Mouse (Mus musculus) forebrain, embryonic 13.5 days (tissue): Measurements from ENCODE around the gene Rnf10. TPM values are rescaled to one million over a fixed set of nuclear protein-coding genes. Genes with fewer than 3 reads are reported as not detected.

Experiments used
- ATAC-seq: fragments of 200-750 bp; cut with Nextera tagmentation; 2 replicates; pipeline ENCODE4 v1.8.0; 2017
- H3K27ac ChIP-seq: fragments of 300-500 bp; sonication (generic); 2 replicates; pipeline ENCODE4 v1.5.1; 2015; ENCODE audit warnings: inconsistent platforms, mild to moderate bottlenecking, moderate library complexity
- H3K27me3 ChIP-seq: fragments of 300-500 bp; sonication (generic); 2 replicates; pipeline ENCODE4 v1.6.1; 2015; ENCODE audit warnings: mild to moderate bottlenecking, inconsistent platforms
- H3K36me3 ChIP-seq: fragments of 300-500 bp; sonication (generic); 2 replicates; pipeline ENCODE4 v1.6.1; 2015; ENCODE audit warnings: mild to moderate bottlenecking, inconsistent platforms; ENCODE audit not compliant: poor library complexity, severe bottlenecking
- H3K4me1 ChIP-seq: fragments of 300-500 bp; sonication (generic); 2 replicates; pipeline ENCODE4 v1.6.1; 2015; ENCODE audit warnings: inconsistent platforms
- H3K4me2 ChIP-seq: fragments of 300-500 bp; sonication (generic); 2 replicates; pipeline ENCODE4 v1.6.1; 2015; ENCODE audit warnings: inconsistent platforms, mild to moderate bottlenecking, moderate library complexity
- H3K4me3 ChIP-seq: fragments of 300-500 bp; sonication (generic); 2 replicates; pipeline ENCODE4 v1.5.1; 2015; ENCODE audit warnings: mild to moderate bottlenecking, inconsistent platforms
- H3K9ac ChIP-seq: fragments of 300-500 bp; sonication (generic); 2 replicates; pipeline ENCODE4 v1.6.1; 2015; ENCODE audit warnings: mild to moderate bottlenecking, inconsistent platforms
- H3K9me3 ChIP-seq: fragments of 300-500 bp; sonication (generic); replicated peaks from 2 replicates; pipeline ENCODE4 v1.6.1; 2016; ENCODE audit warnings: inconsistent platforms
- WGBS: fragments of 180-500 bp; shearing (Covaris S2); methylation state at CpG from one replicate; pipeline ENCODE4 v1.1.7; 2015; 5-methylcytosine and 5-hydroxymethylcytosine counted together
- polyA plus RNA-seq: library from polyadenylated mRNA; unstranded; fragments of >200 nt; fragmentation: Nextera tagmentation; extraction: Ambion mirVana; gene quantifications from 2 replicates; pipeline ENCODE4 v1.2.1, GENCODE M21; 2015

Gene Rnf10
- polyA plus RNA-seq, 1 experiment from 2014 or later: 134 TPM

DNA sequence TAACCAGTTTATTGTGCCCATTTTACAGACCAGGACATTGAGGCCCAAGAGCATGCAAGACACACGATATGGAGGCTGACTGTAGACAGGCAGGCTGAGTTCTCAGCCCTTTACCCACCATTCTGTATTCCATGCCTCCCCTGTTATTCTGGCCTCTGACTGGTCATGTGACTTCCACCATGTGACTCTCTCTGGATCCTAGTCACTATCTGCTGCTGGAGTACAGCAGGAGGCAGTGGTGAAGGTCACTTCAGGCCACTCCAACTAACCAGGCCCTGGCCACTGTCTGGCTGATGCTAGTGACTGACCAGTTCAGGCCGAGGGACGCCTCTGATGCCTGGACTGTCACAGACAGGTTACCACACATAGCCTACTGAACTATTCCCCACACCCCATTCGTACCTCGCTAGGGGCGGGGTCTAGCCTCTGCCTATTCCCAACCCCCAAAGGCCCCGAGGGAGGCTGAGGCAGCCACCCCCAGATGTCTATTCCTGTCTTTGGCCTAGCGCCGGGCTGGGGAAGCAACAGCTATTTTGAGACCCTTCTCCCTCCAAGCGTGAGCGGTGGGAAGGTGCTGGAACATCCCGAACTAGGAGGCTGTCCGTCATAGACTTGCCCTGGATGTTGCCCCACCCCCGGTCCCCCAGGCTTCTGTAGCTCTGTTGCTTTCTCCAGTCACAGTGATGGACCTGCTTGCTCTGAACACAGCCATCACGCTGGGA is 41.7 kb downstream of the Rnf10 start:
- H3K4me1 ChIP-seq: peaks cover 16% of the 10 kb centered on the region
- WGBS: 50% methylated on average over 15 of the region's 15 CpGs
- H3K27ac ChIP-seq: no peak overlapping the region
- H3K27me3 ChIP-seq: peaks cover 11% of the 10 kb centered on the region; the same call in 1 of the 2 replicates
- H3K36me3 ChIP-seq: no peaks in the 10 kb centered on the region
- no peak overlapping the region for H3K4me2 ChIP-seq
- ATAC-seq: no peak
- no peak overlapping the region for H3K9ac ChIP-seq
- H3K4me3 ChIP-seq: no peak overlapping the region
- H3K9me3 ChIP-seq: no peaks in the 10 kb centered on the region

DNA sequence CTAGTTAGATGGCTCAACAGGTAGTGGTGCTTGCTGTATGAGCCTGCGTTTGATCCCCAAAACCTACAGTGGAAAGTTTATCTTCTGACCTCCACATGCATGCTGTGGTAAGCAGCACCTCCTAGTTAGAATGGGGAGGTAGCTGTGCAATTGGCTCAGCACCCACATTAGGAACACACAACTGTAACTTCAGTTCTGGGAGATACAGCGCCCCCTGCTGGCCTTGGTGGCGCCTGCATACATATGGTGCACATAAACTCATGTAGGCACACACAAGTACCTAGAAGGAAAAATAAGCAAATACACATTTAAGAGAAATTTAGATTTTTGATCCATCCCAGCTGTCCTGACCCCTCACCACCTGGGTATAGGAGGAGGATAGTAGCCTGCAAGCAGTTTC is 50.2 kb downstream of the Rnf10 start:
- 76% methylated on average over 3 of the region's 3 CpGs for WGBS
- no peak for ATAC-seq

DNA sequence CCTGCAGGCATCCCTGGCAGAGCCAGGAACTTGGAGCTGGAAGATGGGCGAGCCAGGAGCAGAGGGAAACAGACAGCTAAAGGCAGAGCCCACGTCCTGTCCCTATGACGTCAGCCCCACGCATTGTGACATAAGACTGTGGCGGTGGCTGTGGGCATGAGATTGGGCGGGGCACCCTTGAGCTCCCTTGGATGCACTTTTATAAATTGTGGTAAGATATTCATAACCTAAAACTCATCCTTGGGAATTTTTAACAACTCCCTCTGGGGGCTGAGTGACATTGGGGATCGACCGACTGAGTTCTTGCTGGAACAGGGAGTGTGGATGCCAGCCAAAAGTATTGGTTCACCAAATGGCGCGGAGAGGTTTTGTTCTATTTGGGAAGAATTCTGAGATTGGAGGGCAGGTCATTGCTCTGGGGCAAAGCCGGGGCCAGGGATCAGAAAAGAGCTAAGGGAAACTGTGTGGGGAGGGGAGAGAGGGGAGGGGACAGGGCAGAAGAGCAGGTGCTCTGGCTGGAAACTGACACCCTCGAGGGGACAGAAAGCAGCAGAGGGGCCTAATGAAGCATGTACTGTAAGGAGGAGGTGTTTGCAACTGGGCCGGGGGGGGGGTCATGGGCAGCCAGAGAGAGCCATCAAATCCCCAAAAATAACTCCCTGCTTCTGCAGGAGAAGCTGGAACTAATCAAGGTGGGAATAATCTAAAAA is 51.6 kb downstream of the Rnf10 start:
- H3K27ac ChIP-seq: 0 out of 2 replicates have a peak overlapping the region, but pooled peaks have one; percentile 10
- H3K4me3 ChIP-seq: no peak overlapping the region
- WGBS: 38% methylated on average over 13 of the region's 13 CpGs
- H3K9me3 ChIP-seq: 0 out of 2 replicates have a peak, but pooled peaks cover 5% of the 10 kb centered on the region
- no peak overlapping the region for H3K4me2 ChIP-seq
- H3K4me1 ChIP-seq: peaks cover 10% of the 10 kb centered on the region
- no peaks in the 10 kb centered on the region for H3K36me3 ChIP-seq
- H3K27me3 ChIP-seq: peaks cover 8% of the 10 kb centered on the region; the same call in 1 of the 2 replicates
- no peak for ATAC-seq
- H3K9ac ChIP-seq: no peak overlapping the region

More for the DNA sequence above, 50.2 kb downstream of the Rnf10 start:
- Histone ChIP-seq H3K9me3 (0 out of 2 replicates have a peak, but pooled peaks cover 5% of the 10 kb centered on the region), H3K4me2 (no peak overlapping the region), H3K27ac (no peak overlapping the region), H3K36me3 (no peaks in the 10 kb centered on the region), H3K4me3 (no peak overlapping the region), H3K27me3 (0 out of 2 replicates have a peak, but pooled peaks cover 5% of the 10 kb centered on the region), H3K9ac (no peak overlapping the region), H3K4me1 (peaks cover 10% of the 10 kb centered on the region)

DNA sequence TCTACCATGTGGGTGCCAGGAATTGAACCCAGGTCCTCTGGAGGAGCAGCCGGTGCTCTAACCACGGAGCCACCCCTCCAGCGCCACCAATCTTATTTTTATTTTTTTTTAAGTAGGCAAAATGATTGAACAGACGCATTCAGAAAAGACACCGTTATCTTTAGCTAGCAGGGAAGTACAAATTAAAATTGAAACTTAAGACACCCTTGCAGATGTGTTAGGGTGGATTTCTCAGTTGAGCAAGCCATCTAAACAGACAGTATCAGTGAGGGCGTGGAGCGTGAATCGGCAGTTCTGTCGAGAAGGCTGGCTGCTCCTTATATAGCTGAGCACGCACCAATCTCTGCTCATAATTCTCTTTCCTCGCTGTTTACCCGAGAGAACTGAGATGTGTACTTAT is 54.7 kb downstream of the Rnf10 start:
- H3K4me1 ChIP-seq: peaks cover 19% of the 10 kb centered on the region
- H3K4me3 ChIP-seq: no peak overlapping the region
- 93% methylated on average over 12 of the region's 12 CpGs for WGBS
- H3K36me3 ChIP-seq: no peaks in the 10 kb centered on the region
- no peak for ATAC-seq
- no peak overlapping the region for H3K27ac ChIP-seq
- H3K27me3 ChIP-seq: peaks cover 13% of the 10 kb centered on the region; the same call in 1 of the 2 replicates
- 0 out of 2 replicates have a peak, but pooled peaks cover 5% of the 10 kb centered on the region for H3K9me3 ChIP-seq
- H3K4me2 ChIP-seq: no peak overlapping the region
- H3K9ac ChIP-seq: no peak overlapping the region

DNA sequence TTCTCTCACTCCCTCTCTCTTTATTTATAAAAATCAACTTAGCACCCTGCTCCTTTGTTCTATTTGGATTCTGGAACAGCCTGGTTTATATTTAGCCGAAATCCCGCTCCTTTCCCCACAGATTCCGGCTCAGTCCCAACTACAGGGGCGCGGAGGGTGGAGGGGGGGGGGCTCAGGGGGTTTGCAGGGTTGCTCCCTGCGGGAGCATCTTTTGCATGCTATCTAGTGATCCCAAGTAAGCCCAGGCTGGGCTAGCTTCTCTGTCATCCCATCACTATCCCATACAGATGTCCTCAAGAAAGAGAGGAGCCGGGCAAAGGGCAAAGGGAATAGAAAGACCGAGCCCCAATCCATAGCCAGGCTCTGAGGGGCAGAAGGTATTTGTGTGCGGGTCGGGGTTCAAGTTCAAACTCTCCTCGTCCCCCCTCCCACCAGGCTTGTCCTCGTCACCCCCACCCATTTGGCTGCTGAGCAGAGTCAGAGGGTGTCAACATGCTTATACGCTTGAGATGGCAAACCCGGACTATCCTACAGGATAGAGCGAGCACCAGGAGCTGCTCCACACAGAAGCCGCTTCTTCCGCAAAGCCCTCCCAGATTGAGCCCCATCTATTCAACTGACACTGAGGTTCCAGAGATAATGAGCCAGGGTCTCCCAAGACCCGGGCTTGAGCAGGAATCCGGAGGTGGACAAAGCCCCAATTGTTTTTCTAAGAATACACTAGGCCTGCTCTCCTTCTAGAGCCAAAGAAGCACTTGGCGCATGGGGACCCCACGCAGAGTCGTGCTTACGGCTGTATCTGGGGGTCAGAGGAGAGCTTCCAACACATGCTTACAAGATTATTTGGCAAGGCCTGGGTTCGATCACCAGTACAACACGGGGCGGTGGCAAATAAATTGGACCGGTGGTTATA is 57.2 kb downstream of the Rnf10 start:
- Histone ChIP-seq H3K36me3 (no peaks in the 10 kb centered on the region), H3K9me3 (no peaks in the 10 kb centered on the region), H3K27ac (peak overlapping the region; percentile 61), H3K27me3 (peaks cover 13% of the 10 kb centered on the region; the same call in 1 of the 2 replicates), H3K4me1 (peaks cover 9% of the 10 kb centered on the region), H3K4me3 (peak overlapping the region; percentile 46), H3K9ac (peak overlapping the region; percentile 78), H3K4me2 (peak overlapping the region; percentile 76)
- ATAC-seq: peak; percentile 42; the same call in 1 of the 2 replicates
- WGBS: 9% methylated on average over 27 of the region's 27 CpGs

DNA sequence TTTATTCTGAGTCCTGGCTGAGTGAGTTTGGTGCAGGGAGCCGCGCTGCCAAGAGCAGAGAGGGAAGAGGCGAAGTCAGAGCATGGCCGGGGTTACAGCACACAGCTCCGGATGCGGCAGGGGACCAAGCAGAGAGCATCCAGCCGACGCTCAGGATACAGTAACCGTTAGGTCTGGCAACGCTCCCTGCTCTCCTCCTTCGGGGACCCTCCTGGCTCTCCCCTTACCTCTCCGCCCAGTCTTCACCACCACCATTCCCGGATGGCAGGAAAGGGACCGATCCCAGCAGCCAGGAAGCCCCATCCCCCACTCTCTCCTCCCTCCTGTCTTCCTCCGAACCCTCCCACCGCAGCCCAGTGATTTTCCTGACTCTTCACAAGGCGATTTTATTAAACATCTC is 57.8 kb downstream of the Rnf10 start:
- H3K4me2 ChIP-seq: peak overlapping the region; percentile 76
- H3K27ac ChIP-seq: peak overlapping the region; percentile 61
- H3K27me3 ChIP-seq: peaks cover 10% of the 10 kb centered on the region; the same call in 1 of the 2 replicates
- H3K9ac ChIP-seq: peak overlapping the region; percentile 78
- H3K9me3 ChIP-seq: no peaks in the 10 kb centered on the region
- peak overlapping the region; percentile 46 for H3K4me3 ChIP-seq
- ATAC-seq: peak; percentile 78
- H3K36me3 ChIP-seq: no peaks in the 10 kb centered on the region
- H3K4me1 ChIP-seq: peaks cover 8% of the 10 kb centered on the region
- WGBS: 0% methylated on average over 16 of the region's 17 CpGs

DNA sequence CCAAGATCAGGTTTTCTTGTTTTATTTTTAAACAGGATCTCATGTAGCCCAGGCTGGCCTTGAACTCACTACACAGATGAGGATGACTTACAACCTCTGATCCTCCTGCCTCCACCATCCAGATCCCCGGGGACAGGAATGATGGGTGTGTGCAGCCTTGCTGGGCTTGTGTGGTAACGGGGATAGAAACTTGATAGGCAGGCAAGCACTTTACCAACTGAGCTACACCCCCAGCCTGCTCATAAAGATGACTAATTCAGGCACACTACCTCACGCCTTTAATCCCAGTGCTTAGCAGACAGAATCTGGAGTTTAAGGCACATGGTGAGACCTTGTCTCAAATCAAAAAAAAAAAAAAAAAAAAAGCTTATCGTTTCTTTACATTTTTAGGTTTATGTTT is 59.8 kb downstream of the Rnf10 start:
- Histone ChIP-seq H3K4me2 (no peak overlapping the region), H3K36me3 (no peaks in the 10 kb centered on the region), H3K9me3 (no peaks in the 10 kb centered on the region), H3K4me1 (peaks cover 13% of the 10 kb centered on the region), H3K27ac (no peak overlapping the region), H3K9ac (no peak overlapping the region), H3K4me3 (no peak overlapping the region), H3K27me3 (peaks cover 8% of the 10 kb centered on the region; the same call in 1 of the 2 replicates)
- WGBS: 69% methylated on average over 4 of the region's 4 CpGs
- ATAC-seq: no peak

DNA sequence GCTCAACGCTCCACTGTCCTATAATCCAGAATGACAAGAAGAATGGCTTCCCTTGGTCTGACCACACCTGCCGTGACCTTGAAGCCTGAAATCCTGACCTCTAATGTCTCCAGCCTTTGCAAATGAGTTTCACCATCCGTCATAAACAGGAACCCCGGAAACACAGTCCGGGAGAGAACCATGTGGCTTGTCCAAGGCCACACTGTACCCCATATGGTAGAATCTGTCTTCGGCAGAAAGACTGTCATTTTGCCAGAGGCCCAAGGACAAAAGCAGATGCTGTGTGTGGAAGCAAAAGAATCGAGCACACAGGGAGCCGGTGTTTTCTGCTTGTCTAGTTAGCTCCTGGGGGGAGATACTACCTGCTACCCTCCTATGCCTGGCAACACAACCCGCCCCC is 60.2 kb downstream of the Rnf10 start:
- peaks cover 8% of the 10 kb centered on the region; the same call in 1 of the 2 replicates for H3K27me3 ChIP-seq
- H3K9me3 ChIP-seq: no peaks in the 10 kb centered on the region
- 78% methylated on average over 9 of the region's 9 CpGs for WGBS
- ATAC-seq: no peak
- H3K4me1 ChIP-seq: peaks cover 13% of the 10 kb centered on the region
- no peak overlapping the region for H3K27ac ChIP-seq
- H3K36me3 ChIP-seq: no peaks in the 10 kb centered on the region
- H3K9ac ChIP-seq: no peak overlapping the region
- no peak overlapping the region for H3K4me2 ChIP-seq
- no peak overlapping the region for H3K4me3 ChIP-seq

DNA sequence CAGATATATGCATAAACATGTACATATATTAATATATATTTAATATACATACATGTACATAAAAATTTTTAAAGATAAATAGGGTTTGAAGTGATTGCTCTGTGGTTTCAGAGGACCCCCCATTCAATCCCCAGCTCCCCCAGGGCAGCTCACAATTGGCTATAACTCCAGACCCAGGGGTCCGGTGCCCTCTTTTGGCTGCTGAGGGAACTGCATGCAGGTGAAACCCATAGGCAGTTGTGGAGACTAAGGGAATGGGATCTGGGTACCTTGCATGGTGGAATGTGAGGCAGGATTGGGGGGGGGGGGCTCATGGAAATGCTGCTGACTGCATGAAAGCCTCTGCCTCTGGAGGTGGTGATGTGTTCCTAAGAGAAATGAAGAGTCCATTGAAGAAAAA is 62.3 kb downstream of the Rnf10 start:
- Histone ChIP-seq H3K9me3 (no peaks in the 10 kb centered on the region), H3K4me1 (peaks cover 7% of the 10 kb centered on the region), H3K27ac (no peak overlapping the region), H3K9ac (no peak overlapping the region), H3K36me3 (no peaks in the 10 kb centered on the region), H3K27me3 (peaks cover 8% of the 10 kb centered on the region; the same call in 1 of the 2 replicates), H3K4me2 (no peak overlapping the region), H3K4me3 (no peak overlapping the region)
- 11% methylated on average over 1 of the region's 1 CpGs for WGBS
- ATAC-seq: no peak

DNA sequence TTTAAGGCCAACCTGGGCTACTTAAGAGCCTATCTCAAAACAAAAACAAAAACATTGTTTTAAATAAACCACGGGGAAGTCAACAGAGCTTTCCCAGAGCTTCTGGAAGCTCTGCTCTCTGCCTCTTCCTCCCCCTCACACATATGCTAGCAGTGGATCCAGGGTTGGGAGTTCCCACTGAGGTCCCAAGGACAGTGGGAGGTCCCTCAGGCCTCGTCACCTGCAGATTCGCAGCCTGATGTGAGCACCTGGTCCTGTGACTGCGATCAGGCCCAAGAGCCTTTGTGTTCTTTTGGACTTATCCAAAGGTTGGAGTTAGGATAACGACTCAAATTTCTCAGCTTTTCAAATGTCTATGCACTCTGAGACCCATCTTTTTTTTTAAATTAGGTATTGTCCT is 64.1 kb downstream of the Rnf10 start:
- Histone ChIP-seq H3K36me3 (no peaks in the 10 kb centered on the region), H3K27ac (no peak overlapping the region), H3K27me3 (0 out of 2 replicates have a peak, but pooled peaks cover 3% of the 10 kb centered on the region), H3K4me1 (peaks cover 22% of the 10 kb centered on the region), H3K4me2 (no peak overlapping the region), H3K9ac (no peak overlapping the region), H3K4me3 (no peak overlapping the region), H3K9me3 (no peaks in the 10 kb centered on the region)
- 64% methylated on average over 5 of the region's 5 CpGs for WGBS
- no peak for ATAC-seq

DNA sequence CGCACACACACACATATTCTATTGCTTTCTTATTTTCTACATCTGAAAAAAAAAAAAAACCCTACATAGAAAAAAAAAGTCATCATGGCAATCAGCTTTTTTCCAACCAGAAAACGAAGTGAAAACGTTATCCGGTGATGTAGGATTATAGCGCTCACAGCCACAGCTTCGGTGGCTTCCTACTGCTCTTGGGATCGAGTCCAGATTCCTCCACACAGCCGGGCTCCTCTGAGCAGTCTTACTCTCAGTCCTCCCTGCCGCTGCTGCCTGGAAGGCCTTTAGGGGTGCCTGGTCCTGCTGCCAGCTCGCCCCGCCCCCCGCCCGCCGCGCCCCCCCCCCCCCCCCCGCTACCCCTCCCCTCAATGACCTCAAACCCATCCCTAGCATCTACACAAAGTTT is 64.8 kb downstream of the Rnf10 start:
- Histone ChIP-seq H3K9ac (no peak overlapping the region), H3K27ac (no peak overlapping the region), H3K4me3 (no peak overlapping the region), H3K27me3 (0 out of 2 replicates have a peak, but pooled peaks cover 3% of the 10 kb centered on the region), H3K4me2 (no peak overlapping the region), H3K9me3 (no peaks in the 10 kb centered on the region), H3K36me3 (no peaks in the 10 kb centered on the region), H3K4me1 (peaks cover 22% of the 10 kb centered on the region)
- 10% methylated on average over 9 of the region's 16 CpGs for WGBS
- ATAC-seq: no peak
